Mouse (Mus musculus): ENCODE data around the gene Ret. TPM values are rescaled to one million over a fixed set of nuclear protein-coding genes. Genes with fewer than 3 reads are reported as not detected.
A peak's percentile ranks its signal among the peaks of the same experiment; 100 is the strongest.

Gene Ret
- polyA plus RNA-seq, 1 experiment from 2014 or later = 12.0 TPM

- no peak for ATAC-seq
- Histone ChIP-seq H3K9me3 (ENCODE audit: control insufficient read depth) (no peaks in the 10 kb centered on the region), H3K27me3 (replicated peaks; ENCODE audit: control insufficient read depth, insufficient read depth, low read length) (no peaks in the 10 kb centered on the region), H3K9ac (ENCODE audit: low read depth, low read length) (no peak overlapping the region), H3K4me1 (replicated peaks; ENCODE audit: control insufficient read depth, insufficient read depth, low read length) (peaks cover 4% of the 10 kb centered on the region; the same call in 1 of the 2 replicates), H3K4me2 (replicated peaks; ENCODE audit: low read depth) (no peak overlapping the region), H3K4me3 (ENCODE audit: low read depth, low read length) (no peak overlapping the region), H3K36me3 (ENCODE audit: control insufficient read depth, insufficient read depth) (no peaks in the 10 kb centered on the region), H3K27ac (ENCODE audit: low read depth, low read length) (no peak overlapping the region)
- no peak for TF ChIP-seq CTCF (IDR thresholded peaks at IDR 0.05; ENCODE audit: low read depth)
- WGBS = 69% methylated on average over 17 of the region's 17 CpGs
These were observed 10.8 kb downstream of the Ret start for GRCm38 (mm10) chr6:118186620-118187284.

- Histone ChIP-seq H3K27ac (ENCODE audit: low read depth, low read length) (no peak overlapping the region), H3K9me3 (ENCODE audit: control insufficient read depth) (no peaks in the 10 kb centered on the region), H3K27me3 (replicated peaks; ENCODE audit: control insufficient read depth, insufficient read depth, low read length) (no peaks in the 10 kb centered on the region), H3K4me1 (replicated peaks; ENCODE audit: control insufficient read depth, insufficient read depth, low read length) (peaks cover 10% of the 10 kb centered on the region; the same call in 1 of the 2 replicates), H3K4me2 (replicated peaks; ENCODE audit: low read depth) (no peak overlapping the region), H3K9ac (ENCODE audit: low read depth, low read length) (no peak overlapping the region), H3K36me3 (ENCODE audit: control insufficient read depth, insufficient read depth) (no peaks in the 10 kb centered on the region), H3K4me3 (ENCODE audit: low read depth, low read length) (no peak overlapping the region)
- 92% methylated on average over 10 of the region's 10 CpGs for WGBS
- no peak for TF ChIP-seq CTCF (IDR thresholded peaks at IDR 0.05; ENCODE audit: low read depth)
- no peak for ATAC-seq
These were observed 13.4 kb downstream of the Ret start for GRCm38 (mm10) chr6:118184126-118184525.

DNA sequence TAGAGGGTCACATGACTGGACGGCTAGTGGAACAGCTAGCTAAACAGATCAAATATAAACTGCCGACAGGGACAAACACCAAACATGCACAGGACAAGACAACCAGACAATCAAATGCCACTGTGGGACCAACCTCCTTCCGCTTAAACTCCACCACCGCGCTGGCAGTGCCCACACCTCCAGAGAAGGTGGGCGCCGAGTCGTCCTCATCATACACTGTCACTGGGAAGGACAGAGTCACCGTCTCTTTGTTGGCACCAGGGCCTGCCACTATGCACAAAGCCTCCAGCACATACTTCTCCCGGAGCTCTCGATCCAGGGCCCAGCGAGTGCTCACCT lies 17.5 kb downstream of the Ret start:
- WGBS = 68% methylated on average over 12 of the region's 12 CpGs
- no peak; the same call in 1 of the 2 replicates for ATAC-seq
- peak overlapping the region; percentile 21; the same call in 1 of the 2 replicates for H3K4me2 ChIP-seq (replicated peaks; ENCODE audit: low read depth)

GRCm38 (mm10) chr6:118179316-118180084 lies 18.0 kb downstream of the Ret start:
- 57% methylated on average over 13 of the region's 13 CpGs for WGBS
- peaks cover 10% of the 10 kb centered on the region; the same call in 1 of the 2 replicates for H3K4me1 ChIP-seq (replicated peaks; ENCODE audit: control insufficient read depth, insufficient read depth, low read length)

More for the DNA sequence above, 17.5 kb downstream of the Ret start:
- no peaks in the 10 kb centered on the region; the same call in 1 of the 2 replicates for H3K36me3 ChIP-seq (ENCODE audit: control insufficient read depth, insufficient read depth)
- H3K9me3 ChIP-seq (ENCODE audit: control insufficient read depth) = no peaks in the 10 kb centered on the region
- no peaks in the 10 kb centered on the region for H3K27me3 ChIP-seq (replicated peaks; ENCODE audit: control insufficient read depth, insufficient read depth, low read length)
- TF ChIP-seq CTCF (IDR thresholded peaks at IDR 0.05; ENCODE audit: low read depth) = no peak
- no peak overlapping the region for H3K4me3 ChIP-seq (ENCODE audit: low read depth, low read length)
- H3K9ac ChIP-seq (ENCODE audit: low read depth, low read length) = no peak overlapping the region
- peaks cover 10% of the 10 kb centered on the region; the same call in 1 of the 2 replicates for H3K4me1 ChIP-seq (replicated peaks; ENCODE audit: control insufficient read depth, insufficient read depth, low read length)
- H3K27ac ChIP-seq (ENCODE audit: low read depth, low read length) = no peak overlapping the region

DNA sequence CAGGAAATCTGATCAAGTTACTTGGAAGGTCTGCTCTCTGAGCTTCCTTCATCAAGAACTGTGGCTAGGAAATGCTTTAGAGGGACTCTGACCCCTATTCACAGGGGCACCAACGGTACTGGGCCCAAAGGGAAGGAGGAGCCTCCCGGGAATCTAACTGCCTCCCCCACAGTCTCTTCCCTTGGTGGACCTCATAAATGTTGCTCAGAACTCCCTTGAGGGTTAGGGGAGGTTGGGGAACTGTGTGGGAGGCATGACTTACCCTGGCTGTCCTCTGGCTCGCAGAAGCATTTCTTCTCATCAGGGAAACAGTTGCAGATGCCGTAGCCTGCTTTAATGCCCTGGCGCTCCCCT lies 23.6 kb downstream of the Ret start:
- H3K4me3 ChIP-seq (ENCODE audit: low read depth, low read length) = no peak overlapping the region
- H3K9me3 ChIP-seq (ENCODE audit: control insufficient read depth) = no peaks in the 10 kb centered on the region
- ATAC-seq = peak; percentile 35; the same call in 1 of the 2 replicates
- no peak overlapping the region for H3K4me2 ChIP-seq (replicated peaks; ENCODE audit: low read depth)
- no peak overlapping the region for H3K27ac ChIP-seq (ENCODE audit: low read depth, low read length)
- H3K27me3 ChIP-seq (replicated peaks; ENCODE audit: control insufficient read depth, insufficient read depth, low read length) = no peaks in the 10 kb centered on the region
- 63% methylated on average over 5 of the region's 5 CpGs for WGBS
- no peaks in the 10 kb centered on the region for H3K4me1 ChIP-seq (replicated peaks; ENCODE audit: control insufficient read depth, insufficient read depth, low read length)
- H3K36me3 ChIP-seq (ENCODE audit: control insufficient read depth, insufficient read depth) = no peaks in the 10 kb centered on the region; the same call in 1 of the 2 replicates
- no peak for TF ChIP-seq CTCF (IDR thresholded peaks at IDR 0.05; ENCODE audit: low read depth)
- no peak overlapping the region for H3K9ac ChIP-seq (ENCODE audit: low read depth, low read length)

More at GRCm38 (mm10) chr6:118179316-118180084, 18.0 kb downstream of the Ret start:
- H3K9me3 ChIP-seq (ENCODE audit: control insufficient read depth) = no peaks in the 10 kb centered on the region
- H3K27me3 ChIP-seq (replicated peaks; ENCODE audit: control insufficient read depth, insufficient read depth, low read length) = no peaks in the 10 kb centered on the region
- ATAC-seq = peak; percentile 75
- H3K36me3 ChIP-seq (ENCODE audit: control insufficient read depth, insufficient read depth) = no peaks in the 10 kb centered on the region; the same call in 1 of the 2 replicates
- no peak overlapping the region; the same call in 1 of the 2 replicates for H3K27ac ChIP-seq (ENCODE audit: low read depth, low read length)
- no peak overlapping the region; the same call in 1 of the 2 replicates for H3K9ac ChIP-seq (ENCODE audit: low read depth, low read length)
- peak; percentile 100 for TF ChIP-seq CTCF (IDR thresholded peaks at IDR 0.05; ENCODE audit: low read depth)
- H3K4me2 ChIP-seq (replicated peaks; ENCODE audit: low read depth) = peak overlapping the region; percentile 21; the same call in 1 of the 2 replicates
- no peak overlapping the region for H3K4me3 ChIP-seq (ENCODE audit: low read depth, low read length)

DNA sequence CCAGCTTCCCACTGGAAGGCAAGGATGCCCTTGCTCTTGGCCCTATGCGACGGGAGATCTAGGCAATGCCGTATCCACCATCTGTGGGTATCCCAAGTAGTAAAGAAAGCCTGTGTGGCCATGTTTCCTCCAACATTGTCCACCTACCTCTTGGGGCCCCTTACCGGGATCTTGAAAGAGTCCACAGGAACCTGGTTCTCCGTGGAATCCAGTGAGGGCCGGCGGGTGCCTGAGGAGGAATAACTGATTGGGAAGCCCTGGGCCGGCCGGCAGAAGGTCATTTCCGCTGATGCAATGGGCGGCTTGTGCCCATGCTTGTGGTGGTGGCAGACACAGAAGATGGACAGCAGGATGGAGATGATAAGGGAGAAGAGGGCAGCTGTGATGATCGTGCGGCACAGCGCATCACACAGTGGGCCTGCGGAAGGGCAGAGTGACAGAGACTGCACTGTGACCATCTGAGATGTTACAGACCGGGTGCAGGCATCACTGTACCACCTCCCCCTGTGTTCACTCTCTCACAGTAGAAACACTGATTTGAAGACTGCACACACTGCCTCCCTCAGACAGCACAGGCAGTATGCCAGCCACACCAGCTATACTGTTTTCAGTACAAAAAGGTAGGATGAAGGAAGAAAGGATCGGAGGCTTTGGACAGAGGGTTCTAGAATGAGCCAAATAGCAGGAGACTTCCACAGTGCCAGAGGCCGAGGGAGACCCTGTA lies 24.1 kb downstream of the Ret start:
- Histone ChIP-seq H3K36me3 (ENCODE audit: control insufficient read depth, insufficient read depth) (no peaks in the 10 kb centered on the region; the same call in 1 of the 2 replicates), H3K9ac (ENCODE audit: low read depth, low read length) (no peak overlapping the region), H3K4me2 (replicated peaks; ENCODE audit: low read depth) (no peak overlapping the region), H3K9me3 (ENCODE audit: control insufficient read depth) (no peaks in the 10 kb centered on the region), H3K4me1 (replicated peaks; ENCODE audit: control insufficient read depth, insufficient read depth, low read length) (no peaks in the 10 kb centered on the region), H3K4me3 (ENCODE audit: low read depth, low read length) (no peak overlapping the region), H3K27ac (ENCODE audit: low read depth, low read length) (no peak overlapping the region), H3K27me3 (replicated peaks; ENCODE audit: control insufficient read depth, insufficient read depth, low read length) (no peaks in the 10 kb centered on the region)
- no peak for ATAC-seq
- no peak for TF ChIP-seq CTCF (IDR thresholded peaks at IDR 0.05; ENCODE audit: low read depth)
- WGBS = 87% methylated on average over 18 of the region's 18 CpGs
